Mouse (Mus musculus): Measurements from ENCODE around the gene Panx2. TPM values are rescaled to one million over a fixed set of nuclear protein-coding genes. Genes with fewer than 3 reads are reported as not detected.

Gene Panx2
- total and polyA plus RNA-seq, 3 experiments: 0.01 to 0.11 TPM; not detected in 1

- DNase-seq (ENCODE audit: low spot score): no peak
- ATAC-seq (ENCODE audit: extremely low read depth, insufficient number of reproducible peaks, low FRiP score, poor library complexity, severe bottlenecking): no peak
- peaks cover 13% of the 10 kb centered on the region for H3K4me1 ChIP-seq (ENCODE audit: insufficient read depth, low read depth, low read length)
- H3K9me3 ChIP-seq (replicated peaks): peaks cover 3% of the 10 kb centered on the region
- H3K36me3 ChIP-seq (replicated peaks): no peaks in the 10 kb centered on the region
- no peak overlapping the region for H3K4me3 ChIP-seq (ENCODE audit: low read depth, low read length)
- peaks cover 48% of the 10 kb centered on the region for H3K27me3 ChIP-seq (ENCODE audit: insufficient read depth, low read length)
- no peak for TF ChIP-seq CTCF (IDR thresholded peaks at IDR 0.05; ENCODE audit: low read depth, low read length)
- TF ChIP-seq GATA1 (IDR thresholded peaks at IDR 0.05; ENCODE audit: borderline replicate concordance, low read length): no peak
Measured at GRCm38 (mm10) chr15:89069336-89069840, 9.9 kb downstream of the Panx2 start.

DNA sequence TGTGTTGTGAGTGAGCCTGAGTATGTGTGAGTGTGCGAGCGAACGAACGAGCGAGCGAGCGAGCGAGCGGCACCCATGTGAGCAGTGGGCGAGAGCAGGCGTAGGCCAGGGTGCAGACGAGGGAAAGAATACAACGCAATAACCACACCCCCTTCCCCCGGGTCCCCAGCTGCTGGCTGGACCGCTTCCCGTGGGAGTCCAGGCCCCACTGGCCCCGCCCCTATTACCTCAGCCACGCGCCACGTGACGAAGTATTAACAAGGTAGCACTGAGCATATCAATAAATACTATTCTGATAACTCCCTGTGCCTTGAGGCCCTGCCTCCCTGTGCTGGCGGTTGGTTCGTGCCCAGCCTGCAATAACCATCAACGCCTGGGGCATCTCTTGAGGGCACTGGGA is 11.1 kb downstream of the Panx2 start:
- TF ChIP-seq POLR2AphosphoS5 (IDR thresholded peaks at IDR 0.05; ENCODE audit: insufficient replicate concordance, low read depth, low read length) (no peak), CTCF (IDR thresholded peaks at IDR 0.05; ENCODE audit: low read depth, low read length) (no peak), TAL1 (conservative IDR thresholded peaks at IDR 0.05; ENCODE audit: low read depth, low read length) (no peak), GATA2 (IDR thresholded peaks at IDR 0.05; ENCODE audit: borderline replicate concordance, low read depth, low read length) (no peak), GATA1 (IDR thresholded peaks at IDR 0.05; ENCODE audit: borderline replicate concordance, low read length) (no peak)
- ATAC-seq (ENCODE audit: extremely low read depth, insufficient number of reproducible peaks, low FRiP score, poor library complexity, severe bottlenecking): no peak
- Histone ChIP-seq H3K9me3 (replicated peaks) (peaks cover 3% of the 10 kb centered on the region), H3K4me3 (ENCODE audit: low read depth, low read length) (no peak overlapping the region), H3K36me3 (replicated peaks) (no peaks in the 10 kb centered on the region), H3K4me1 (ENCODE audit: insufficient read depth, low read depth, low read length) (peaks cover 25% of the 10 kb centered on the region), H3K27me3 (ENCODE audit: insufficient read depth, low read length) (peaks cover 44% of the 10 kb centered on the region)
- DNase-seq (ENCODE audit: low spot score): no peak

GRCm38 (mm10) chr15:89073993-89074603 is 14.6 kb downstream of the Panx2 start:
- DNase-seq (ENCODE audit: low spot score): no peak
- ATAC-seq (ENCODE audit: extremely low read depth, insufficient number of reproducible peaks, low FRiP score, poor library complexity, severe bottlenecking): no peak
- no peaks in the 10 kb centered on the region for H3K9me3 ChIP-seq (replicated peaks)
- no peak for TF ChIP-seq GATA2 (IDR thresholded peaks at IDR 0.05; ENCODE audit: borderline replicate concordance, low read depth, low read length)
- no peak for TF ChIP-seq POLR2AphosphoS5 (IDR thresholded peaks at IDR 0.05; ENCODE audit: insufficient replicate concordance, low read depth, low read length)
- no peak for TF ChIP-seq CTCF (IDR thresholded peaks at IDR 0.05; ENCODE audit: low read depth, low read length)
- TF ChIP-seq TAL1 (conservative IDR thresholded peaks at IDR 0.05; ENCODE audit: low read depth, low read length): no peak
- TF ChIP-seq GATA1 (IDR thresholded peaks at IDR 0.05; ENCODE audit: borderline replicate concordance, low read length): no peak
- peaks cover 32% of the 10 kb centered on the region for H3K27me3 ChIP-seq (ENCODE audit: insufficient read depth, low read length)
- H3K36me3 ChIP-seq (replicated peaks): peaks cover 8% of the 10 kb centered on the region
- peaks cover 56% of the 10 kb centered on the region for H3K4me1 ChIP-seq (ENCODE audit: insufficient read depth, low read depth, low read length)
- no peak overlapping the region for H3K4me3 ChIP-seq (ENCODE audit: low read depth, low read length)

GRCm38 (mm10) chr15:89074613-89075477 is 15.3 kb downstream of the Panx2 start, which contains the start of gene Trabd:
Gene Trabd (plus strand): TSS chr15:89075124.
- DNase-seq (ENCODE audit: low spot score) (peak; percentile 56), ATAC-seq (ENCODE audit: extremely low read depth, insufficient number of reproducible peaks, low FRiP score, poor library complexity, severe bottlenecking) (no peak)
- Histone ChIP-seq H3K36me3 (replicated peaks) (peaks cover 15% of the 10 kb centered on the region), H3K4me3 (ENCODE audit: low read depth, low read length) (peak within 1 kb of the TSS; percentile 82), H3K27me3 (ENCODE audit: insufficient read depth, low read length) (peaks cover 27% of the 10 kb centered on the region), H3K9me3 (replicated peaks) (no peaks in the 10 kb centered on the region), H3K4me1 (ENCODE audit: insufficient read depth, low read depth, low read length) (peaks cover 60% of the 10 kb centered on the region)
- TF ChIP-seq GATA2 (IDR thresholded peaks at IDR 0.05; ENCODE audit: borderline replicate concordance, low read depth, low read length) (no peak), POLR2AphosphoS5 (IDR thresholded peaks at IDR 0.05; ENCODE audit: insufficient replicate concordance, low read depth, low read length) (no peak), TAL1 (conservative IDR thresholded peaks at IDR 0.05; ENCODE audit: low read depth, low read length) (no peak), CTCF (IDR thresholded peaks at IDR 0.05; ENCODE audit: low read depth, low read length) (no peak), GATA1 (IDR thresholded peaks at IDR 0.05; ENCODE audit: borderline replicate concordance, low read length) (no peak)

DNA sequence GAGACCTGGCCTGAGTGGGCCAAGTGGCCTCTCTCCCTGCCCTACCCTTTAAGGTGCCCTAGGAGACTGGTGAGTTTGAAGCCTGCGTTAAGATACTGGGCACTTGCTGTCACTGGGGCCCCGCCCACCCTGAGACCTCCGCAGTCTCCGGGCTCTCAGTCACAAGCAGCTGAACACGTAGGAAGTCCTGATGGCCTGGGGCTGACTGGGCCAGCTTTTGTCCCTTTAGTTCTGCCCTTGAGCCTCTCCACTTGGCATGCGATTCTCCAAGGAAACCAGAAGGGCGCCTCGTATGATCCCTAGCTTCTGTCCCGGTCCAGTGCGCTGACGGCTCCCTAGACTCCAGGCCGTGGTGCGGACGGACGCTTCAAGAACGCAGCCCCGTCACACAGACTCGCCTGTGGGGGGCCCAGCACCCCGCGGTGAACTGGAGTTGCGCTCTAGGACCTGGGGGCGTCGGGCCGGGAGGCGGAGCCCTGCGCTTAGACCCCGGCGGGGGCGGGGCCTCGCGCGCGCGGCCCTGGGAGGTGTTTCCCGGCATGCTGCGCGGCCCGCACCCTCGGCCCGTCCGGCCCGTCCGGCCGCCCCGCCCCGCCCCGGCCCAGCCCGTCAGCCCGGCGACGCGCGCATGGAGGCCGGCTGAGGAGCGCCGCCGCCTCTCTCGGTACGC is 16.1 kb downstream of the Panx2 start:
- DNase-seq (ENCODE audit: low spot score): peak; percentile 95
- H3K4me1 ChIP-seq (ENCODE audit: insufficient read depth, low read depth, low read length): peaks cover 61% of the 10 kb centered on the region
- no peak for TF ChIP-seq POLR2AphosphoS5 (IDR thresholded peaks at IDR 0.05; ENCODE audit: insufficient replicate concordance, low read depth, low read length)
- no peak for TF ChIP-seq GATA2 (IDR thresholded peaks at IDR 0.05; ENCODE audit: borderline replicate concordance, low read depth, low read length)
- TF ChIP-seq TAL1 (conservative IDR thresholded peaks at IDR 0.05; ENCODE audit: low read depth, low read length): no peak
- peak; percentile 52 for ATAC-seq (ENCODE audit: extremely low read depth, insufficient number of reproducible peaks, low FRiP score, poor library complexity, severe bottlenecking)
- no peaks in the 10 kb centered on the region for H3K9me3 ChIP-seq (replicated peaks)
- H3K27me3 ChIP-seq (ENCODE audit: insufficient read depth, low read length): peaks cover 23% of the 10 kb centered on the region
- H3K36me3 ChIP-seq (replicated peaks): peaks cover 23% of the 10 kb centered on the region
- peak overlapping the region; percentile 82 for H3K4me3 ChIP-seq (ENCODE audit: low read depth, low read length)
